Mouse (Mus musculus) embryo, embryonic 11 days (tissue): ENCODE measurements around the gene Kpna1.
"Not testable (repeated sequence)": the region's sequence is repeated elsewhere in the genome, so short reads cannot be mapped to it uniquely, and the experiment has no call there.

Source experiments
- DNase-seq: peaks from one replicate; pipeline ENCODE4 v3.0.0-alpha.2; 2015

The Kpna1 gene

GRCm38 (mm10) chr16:35978450-35978849 lies at the start of gene Kpna1:
Gene Kpna1, plus strand, starts transcription at chr16:35978750.
- DNase-seq = not testable (repeated sequence)

GRCm38 (mm10) chr16:35932179-35933055 lies 46.1 kb upstream of the Kpna1 start:
- no peak for DNase-seq

- DNase-seq = no peak
Observed at GRCm38 (mm10) chr16:35933181-35933580, 45.4 kb upstream of the Kpna1 start.

GRCm38 (mm10) chr16:35938211-35939151 lies 40.1 kb upstream of the Kpna1 start, which contains the start of the genes Parp9 and Dtx3l:
Gene Parp9, plus strand, starts transcription at chr16:35938470.
Gene Dtx3l, minus strand, starts transcription at chr16:35939151.
- peak; percentile 60 for DNase-seq

GRCm38 (mm10) chr16:35939261-35939660 lies 39.3 kb upstream of the Kpna1 start:
- DNase-seq = peak; percentile 45

- DNase-seq = peak; percentile 80
Observed at GRCm38 (mm10) chr16:35939690-35940089, 38.9 kb upstream of the Kpna1 start.

- no peak for DNase-seq
Observed at GRCm38 (mm10) chr16:35941382-35941781, 37.2 kb upstream of the Kpna1 start.

GRCm38 (mm10) chr16:35949264-35949663 lies 29.3 kb upstream of the Kpna1 start:
- DNase-seq = no peak

- DNase-seq = no peak
Observed at GRCm38 (mm10) chr16:35951216-35951615, 27.3 kb upstream of the Kpna1 start.

- no peak for DNase-seq
Observed at GRCm38 (mm10) chr16:35952628-35953130, 25.9 kb upstream of the Kpna1 start.

- DNase-seq = not testable (repeated sequence)
Observed at GRCm38 (mm10) chr16:35965991-35966390, 12.6 kb upstream of the Kpna1 start.

- DNase-seq = no peak
Observed at GRCm38 (mm10) chr16:35966411-35967115, 12.0 kb upstream of the Kpna1 start.

- no peak for DNase-seq
Observed at GRCm38 (mm10) chr16:35967319-35967718, 11.2 kb upstream of the Kpna1 start.

- no peak for DNase-seq
Observed at GRCm38 (mm10) chr16:35968149-35968548, 10.4 kb upstream of the Kpna1 start.

- no peak for DNase-seq
Observed at GRCm38 (mm10) chr16:35974021-35974420, 4.5 kb upstream of the Kpna1 start.

- peak; percentile 99 for DNase-seq
Observed at GRCm38 (mm10) chr16:35981363-35981821, 2.8 kb downstream of the Kpna1 start.

- DNase-seq = peak; percentile 6
Observed at GRCm38 (mm10) chr16:35982506-35982901, 4.0 kb downstream of the Kpna1 start.

- DNase-seq = peak; percentile 96
Observed at GRCm38 (mm10) chr16:35982902-35983516, 4.5 kb downstream of the Kpna1 start.

GRCm38 (mm10) chr16:35983517-35984101 lies 5.1 kb downstream of the Kpna1 start:
- peak; percentile 67 for DNase-seq

GRCm38 (mm10) chr16:35984471-35984870 lies 5.9 kb downstream of the Kpna1 start:
- no peak for DNase-seq

GRCm38 (mm10) chr16:35987930-35988329 lies 9.4 kb downstream of the Kpna1 start:
- DNase-seq = no peak
